Mouse (Mus musculus) liver, embryonic 14.5 days (tissue): ENCODE measurements around the gene Trim9.

Experiments used
- CTCF ChIP-seq: IDR thresholded peaks from 2 replicates; pipeline ENCODE4 v1.5.1; 2016; ENCODE audit warnings: antibody characterized with exemption, low read depth, control low read depth
- EP300 ChIP-seq: IDR thresholded peaks from 2 replicates; pipeline ENCODE4 v1.6.1; 2016; ENCODE audit warnings: antibody characterized with exemption, low read depth

DNA sequence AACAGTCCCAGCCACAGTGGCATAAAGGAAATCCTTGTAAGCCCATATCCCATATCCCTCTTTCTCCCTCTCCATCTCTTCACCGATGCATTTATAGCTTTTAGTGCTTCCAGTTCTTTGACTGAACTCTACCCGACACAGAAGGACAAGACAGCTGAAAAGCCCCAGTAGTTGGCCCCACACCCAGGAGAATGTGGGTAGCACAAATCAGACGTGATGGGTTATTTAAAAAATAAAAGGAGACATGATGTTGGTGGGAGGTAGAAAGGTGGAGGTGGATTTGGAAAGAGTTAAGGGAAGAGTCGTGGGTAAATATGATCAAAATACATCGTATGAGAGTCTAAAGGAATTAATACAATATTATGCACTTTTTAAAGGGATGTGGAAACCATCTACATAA is 40.4 kb downstream of the Trim9 start:
- no peak for TF ChIP-seq CTCF
- TF ChIP-seq EP300, result no peak
